Mouse (Mus musculus) urinary bladder, postnatal 0 days (tissue): ENCODE measurements around the gene Use1. TPM values are rescaled to one million over a fixed set of nuclear protein-coding genes. Genes with fewer than 3 reads are reported as not detected.

ENCODE experiments used
- polyA plus RNA-seq: library from polyadenylated mRNA; unstranded; fragments of >200 nt; fragmentation: Nextera tagmentation; extraction: Ambion mirVana; gene quantifications from 2 replicates; pipeline ENCODE4 v1.2.1, GENCODE M21; 2015

Gene Use1
- 89.1 and 89.4 TPM in 2 replicates for polyA plus RNA-seq

GRCm38 (mm10) chr8:71366771-71367528 is at the start of gene Use1:
Use1 (plus strand) TSS chr8:71366848.

GRCm38 (mm10) chr8:71371236-71371848 is 4.7 kb downstream of the Use1 start, which contains the start of gene Ocel1:
Ocel1 (plus strand) TSS chr8:71371298.

GRCm38 (mm10) chr8:71381421-71381970 is 14.8 kb downstream of the Use1 start, which contains the start of gene Nr2f6:
Nr2f6 (minus strand) TSS chr8:71381960.

GRCm38 (mm10) chr8:71395629-71396028 is 29.0 kb downstream of the Use1 start, which contains the start of gene Ushbp1:
Ushbp1 (minus strand) TSS chr8:71395802.

GRCm38 (mm10) chr8:71396639-71397305 is 30.1 kb downstream of the Use1 start, which contains the start of gene Babam1:
Babam1 (plus strand) TSS chr8:71396861.

GRCm38 (mm10) chr8:71405401-71406098 is 38.9 kb downstream of the Use1 start, which contains the start of gene Ankle1:
Ankle1 (plus strand) TSS chr8:71406010.

Other genes with a start within 250 kb of the Use1 start
- gene Myo9b, start 94.1 kb upstream of the Use1 start, polyA plus RNA-seq = 11.9 and 13.6 TPM in 2 replicates
- gene Haus8, start 93.9 kb upstream of the Use1 start, polyA plus RNA-seq = 21.3 and 24.6 TPM in 2 replicates
- gene Ocel1, start 4.5 kb downstream of the Use1 start, polyA plus RNA-seq = 5.5 and 5.7 TPM in 2 replicates
- 55.5 and 56.4 TPM in 2 replicates for gene Nr2f6, start 15.1 kb downstream of the Use1 start, polyA plus RNA-seq
- gene Ushbp1, start 29.0 kb downstream of the Use1 start, polyA plus RNA-seq = 4.6 and 5.8 TPM in 2 replicates
- 62.9 and 66.6 TPM in 2 replicates for gene Babam1, start 30.0 kb downstream of the Use1 start, polyA plus RNA-seq
- 4.8 and 6.5 TPM in 2 replicates for gene Ankle1, start 39.2 kb downstream of the Use1 start, polyA plus RNA-seq
- gene Abhd8, start 96.8 kb downstream of the Use1 start, polyA plus RNA-seq = 24.9 and 28.3 TPM in 2 replicates
- gene Mrpl34, start 98.1 kb downstream of the Use1 start, polyA plus RNA-seq = 80.4 and 81.5 TPM in 2 replicates
- 74.3 and 86.1 TPM in 2 replicates for gene Dda1, start 102.4 kb downstream of the Use1 start, polyA plus RNA-seq
- gene Ano8, start 119.1 kb downstream of the Use1 start, polyA plus RNA-seq = 1.0 and 1.1 TPM in 2 replicates
- gene Gtpbp3, start 121.3 kb downstream of the Use1 start, polyA plus RNA-seq = 9.3 and 9.9 TPM in 2 replicates
- 12.9 and 13.2 TPM in 2 replicates for gene Plvap, start 144.9 kb downstream of the Use1 start, polyA plus RNA-seq
- gene Ccdc194, start 158.9 kb downstream of the Use1 start, polyA plus RNA-seq = 0.19 TPM in 1 of 2 replicates, not detected in the other
- 48.3 and 59.8 TPM in 2 replicates for gene Bst2, start 170.6 kb downstream of the Use1 start, polyA plus RNA-seq
- 79.7 and 86.3 TPM in 2 replicates for gene Mvb12a, start 176.1 kb downstream of the Use1 start, polyA plus RNA-seq
- gene Tmem221, start 192.0 kb downstream of the Use1 start, polyA plus RNA-seq = 0.57 and 0.63 TPM in 2 replicates
- not detected in 2 replicates for gene Nxnl1, start 199.8 kb downstream of the Use1 start, polyA plus RNA-seq
- 17.5 and 21.1 TPM in 2 replicates for gene Slc27a1, start 202.0 kb downstream of the Use1 start, polyA plus RNA-seq
- 222 and 225 TPM in 2 replicates for gene Pgls, start 225.3 kb downstream of the Use1 start, polyA plus RNA-seq
- 0.71 and 1.7 TPM in 2 replicates for gene Fam129c, start 230.8 kb downstream of the Use1 start, polyA plus RNA-seq
- 60.6 and 64.6 TPM in 2 replicates for gene Colgalt1, start 244.2 kb downstream of the Use1 start, polyA plus RNA-seq